Mouse (Mus musculus) heart, embryonic 10.5 days (tissue): ENCODE measurements around the gene Ift27. TPM values are rescaled to one million over a fixed set of nuclear protein-coding genes. Genes with fewer than 3 reads are reported as not detected.

Experiments
- DNase-seq: peaks from one replicate; pipeline ENCODE4 v3.0.0-alpha.2; 2017; ENCODE audit warnings: low spot score
- H3K27ac ChIP-seq: fragments of 300-500 bp; sonication (generic); 2 replicates; pipeline ENCODE4 v1.5.1; 2016; ENCODE audit warnings: mild to moderate bottlenecking
- H3K27me3 ChIP-seq: fragments of 300-500 bp; sonication (generic); 2 replicates; pipeline ENCODE4 v1.6.1; 2016; ENCODE audit warnings: mild to moderate bottlenecking; ENCODE audit not compliant: poor library complexity, insufficient read depth, severe bottlenecking
- H3K36me3 ChIP-seq: fragments of 300-500 bp; sonication (generic); 2 replicates; pipeline ENCODE4 v1.6.1; 2016; ENCODE audit warnings: mild to moderate bottlenecking, moderate library complexity
- H3K4me1 ChIP-seq: fragments of 300-500 bp; sonication (generic); 2 replicates; pipeline ENCODE4 v1.6.1; 2016; ENCODE audit warnings: mild to moderate bottlenecking
- H3K4me3 ChIP-seq: fragments of 300-500 bp; sonication (generic); 2 replicates; pipeline ENCODE4 v1.5.1; 2016; ENCODE audit warnings: mild to moderate bottlenecking, moderate library complexity
- H3K9me3 ChIP-seq: fragments of 300-500 bp; sonication (generic); 2 replicates; pipeline ENCODE4 v1.6.1; 2016; ENCODE audit warnings: mild to moderate bottlenecking, moderate library complexity
- WGBS: fragments of 180-500 bp; shearing (Covaris S2); methylation state at CpG from one replicate; pipeline ENCODE4 v1.1.7; 2016; 5-methylcytosine and 5-hydroxymethylcytosine counted together
- polyA plus RNA-seq: library from polyadenylated mRNA; unstranded; fragments of >200 nt; fragmentation: Nextera tagmentation; extraction: Ambion mirVana; gene quantifications from 2 replicates; pipeline ENCODE4 v1.2.1, GENCODE M21; 2016

Gene Ift27
- polyA plus RNA-seq: 49.0 and 60.4 TPM in 2 replicates

DNA sequence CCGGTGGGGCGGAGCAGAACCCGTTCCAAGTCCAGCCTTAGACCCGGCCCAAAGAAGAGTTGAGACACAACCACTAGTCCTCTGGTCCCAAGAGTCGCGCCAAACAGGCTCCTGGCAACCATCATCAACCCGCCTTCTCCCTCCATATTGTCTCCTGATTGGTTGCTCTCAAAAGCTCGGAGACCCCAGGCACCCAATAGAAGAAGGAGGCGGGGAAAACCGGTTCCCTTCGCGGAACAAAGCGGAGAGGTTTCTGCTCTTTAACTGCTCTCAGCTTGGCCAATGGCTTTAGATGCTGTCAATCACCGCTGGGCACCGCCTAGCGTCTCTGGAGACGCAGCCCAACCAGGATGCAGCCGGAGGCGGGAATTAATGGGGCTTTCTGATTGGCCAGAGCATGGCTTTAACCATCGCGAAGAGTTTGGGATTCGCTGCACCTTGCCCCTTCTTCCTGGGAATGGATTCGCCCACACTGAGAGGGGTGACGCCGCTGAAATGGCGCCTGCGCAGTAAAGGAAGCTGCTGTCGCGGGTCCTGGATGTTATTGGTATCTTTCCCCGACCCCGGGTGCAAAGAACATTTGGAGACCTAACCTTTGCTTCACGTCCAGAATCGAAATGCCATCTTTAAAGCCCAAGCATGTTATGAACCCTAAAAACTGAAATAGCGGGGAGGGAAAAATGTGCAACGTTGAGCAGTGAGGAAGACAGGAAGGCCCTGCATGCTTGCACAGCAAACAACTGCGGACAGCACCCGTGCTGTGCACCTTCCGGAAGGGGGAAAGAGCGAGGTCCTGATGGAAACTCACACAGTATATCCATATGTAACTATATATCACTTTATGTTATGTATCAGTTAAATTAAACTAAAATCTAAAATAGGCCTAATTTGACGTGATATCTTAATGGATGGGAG, at the start of gene Ift27:
Gene Ift27, minus strand, starts transcription at position 136 of the 915 bp plus-strand sequence.
- 1% methylated on average over 40 of the region's 40 CpGs for WGBS
- Histone ChIP-seq H3K4me1 (peaks cover 34% of the 10 kb centered on the region), H3K9me3 (no peaks in the 10 kb centered on the region), H3K27ac (peak within 1 kb of the TSS; percentile 84), H3K4me3 (peak within 1 kb of the TSS; percentile 80), H3K27me3 (0 out of 2 replicates have a peak, but pooled peaks cover 5% of the 10 kb centered on the region), H3K36me3 (no peaks in the 10 kb centered on the region)
- DNase-seq: peak; percentile 100

GRCm38 (mm10) chr15:78215269-78215668, 41.4 kb upstream of the Ift27 start:
- Histone ChIP-seq H3K4me1 (no peaks in the 10 kb centered on the region), H3K4me3 (no peak overlapping the region), H3K36me3 (no peaks in the 10 kb centered on the region), H3K27me3 (0 out of 2 replicates have a peak, but pooled peaks cover 3% of the 10 kb centered on the region), H3K27ac (no peak overlapping the region), H3K9me3 (no peaks in the 10 kb centered on the region)
- 74% methylated on average over 9 of the region's 9 CpGs for whole genome bisulfite sequencing
- DNase-seq: no peak

DNA sequence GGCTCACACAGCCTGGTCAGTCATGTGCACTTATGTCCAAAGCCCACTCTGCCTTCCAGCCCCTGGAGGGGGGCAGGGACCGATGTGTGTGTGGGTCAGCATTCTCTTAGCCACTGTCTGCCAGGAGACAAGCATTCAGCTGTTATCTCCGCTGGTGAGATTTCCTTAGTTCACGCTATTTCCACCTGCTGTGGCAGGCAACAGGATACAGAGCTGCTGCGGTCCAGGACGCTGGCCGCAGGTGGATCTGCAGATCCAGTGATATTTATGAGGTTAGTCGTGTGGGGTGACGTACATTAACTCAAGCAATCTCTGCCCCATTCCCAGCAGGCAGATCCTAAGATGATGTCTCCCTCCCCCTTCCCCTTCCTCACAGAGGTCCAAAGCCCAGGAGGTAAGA, 37.5 kb upstream of the Ift27 start:
- H3K9me3 ChIP-seq: no peaks in the 10 kb centered on the region
- 71% methylated on average over 8 of the region's 8 CpGs for WGBS
- no peak for DNase-seq
- H3K4me3 ChIP-seq: no peak overlapping the region
- H3K27ac ChIP-seq: no peak overlapping the region
- H3K4me1 ChIP-seq: no peaks in the 10 kb centered on the region
- no peaks in the 10 kb centered on the region for H3K36me3 ChIP-seq
- H3K27me3 ChIP-seq: peaks cover 15% of the 10 kb centered on the region; the same call in 1 of the 2 replicates

GRCm38 (mm10) chr15:78210203-78210602, 36.3 kb upstream of the Ift27 start:
- peaks cover 26% of the 10 kb centered on the region for H3K27me3 ChIP-seq
- no peaks in the 10 kb centered on the region for H3K9me3 ChIP-seq
- WGBS: 68% methylated on average over 4 of the region's 4 CpGs
- H3K36me3 ChIP-seq: no peaks in the 10 kb centered on the region
- no peaks in the 10 kb centered on the region for H3K4me1 ChIP-seq
- H3K27ac ChIP-seq: no peak overlapping the region
- DNase-seq: no peak
- H3K4me3 ChIP-seq: no peak overlapping the region

DNA sequence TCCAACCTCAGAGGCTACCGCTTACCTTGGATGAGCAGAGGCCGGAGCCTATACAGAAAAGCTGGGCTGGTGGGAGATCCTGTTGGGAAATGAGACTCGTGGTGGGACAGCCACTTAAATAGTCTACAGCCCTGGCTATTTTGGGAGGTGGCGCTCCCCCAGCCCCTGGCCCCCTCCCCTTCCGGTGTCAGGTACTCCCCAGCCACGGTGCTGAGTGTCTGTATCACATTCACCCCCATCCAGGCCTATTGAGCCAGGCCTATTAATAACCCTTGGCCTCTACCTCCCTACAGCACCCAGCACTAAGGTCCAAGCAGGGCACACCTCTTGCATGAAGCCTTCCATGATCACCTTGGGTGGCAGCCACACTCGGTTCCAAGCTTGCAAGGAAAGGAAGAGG, 32.4 kb upstream of the Ift27 start, which contains the start of gene Pvalb:
Gene Pvalb, minus strand, starts transcription at position 89 of the 400 bp plus-strand sequence.
- DNase-seq: no peak
- Histone ChIP-seq H3K36me3 (no peaks in the 10 kb centered on the region), H3K27me3 (peaks cover 65% of the 10 kb centered on the region), H3K27ac (no peak within 1 kb of the TSS), H3K4me3 (no peak within 1 kb of the TSS), H3K4me1 (peaks cover 14% of the 10 kb centered on the region), H3K9me3 (no peaks in the 10 kb centered on the region)
- 75% methylated on average over 7 of the region's 7 CpGs for WGBS

- Histone ChIP-seq H3K36me3 (no peaks in the 10 kb centered on the region), H3K9me3 (no peaks in the 10 kb centered on the region), H3K4me1 (peaks cover 14% of the 10 kb centered on the region), H3K27ac (no peak overlapping the region), H3K4me3 (no peak overlapping the region), H3K27me3 (peaks cover 69% of the 10 kb centered on the region)
- no peak for DNase-seq
- WGBS: 31% methylated on average over 3 of the region's 3 CpGs
These were observed 31.3 kb upstream of the Ift27 start for GRCm38 (mm10) chr15:78205192-78205591.

DNA sequence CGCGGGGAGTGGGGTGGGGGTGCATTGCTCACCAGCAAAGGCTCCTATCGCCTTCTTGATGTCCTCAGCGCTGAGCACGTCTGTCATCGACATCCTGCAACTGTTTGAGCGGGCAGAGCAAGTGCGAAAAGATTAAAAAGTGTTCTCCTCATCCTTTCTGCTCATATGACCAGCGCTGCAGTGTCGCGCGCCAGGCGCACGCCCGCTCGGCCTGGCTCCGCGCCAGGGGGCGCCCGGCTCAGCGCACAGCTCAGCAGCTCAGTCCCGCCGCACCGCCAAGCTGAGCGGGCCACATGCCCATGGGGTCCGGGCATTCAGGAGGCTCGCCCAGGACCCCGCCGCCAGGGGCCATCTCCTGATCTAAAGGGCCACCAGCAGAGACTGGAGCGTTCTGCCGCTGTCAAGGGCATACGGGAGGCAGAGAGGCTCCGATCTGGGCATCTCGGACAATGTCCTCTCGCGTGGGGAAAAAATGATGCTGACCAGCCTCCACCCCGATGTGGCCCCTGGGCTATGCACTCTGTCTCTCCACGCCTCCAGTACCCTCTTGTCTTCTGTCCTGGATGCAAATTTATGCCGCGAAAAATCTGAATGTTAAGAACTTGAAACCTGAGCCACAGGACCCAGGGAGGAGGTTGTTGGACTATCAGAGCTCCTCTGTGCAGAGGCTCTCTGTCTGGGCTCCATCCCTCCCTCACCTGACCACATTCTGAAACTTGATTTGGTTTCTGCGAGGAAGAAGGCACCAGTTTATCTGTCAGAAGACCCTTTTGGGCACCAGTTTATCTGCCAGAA, 30.3 kb upstream of the Ift27 start:
- no peaks in the 10 kb centered on the region for H3K36me3 ChIP-seq
- H3K4me3 ChIP-seq: peak overlapping the region; percentile 49
- 1% methylated on average over 41 of the region's 41 CpGs for WGBS
- peaks cover 76% of the 10 kb centered on the region for H3K27me3 ChIP-seq
- no peak overlapping the region for H3K27ac ChIP-seq
- H3K9me3 ChIP-seq: no peaks in the 10 kb centered on the region
- H3K4me1 ChIP-seq: peaks cover 14% of the 10 kb centered on the region
- DNase-seq: no peak

GRCm38 (mm10) chr15:78195096-78195880, 21.4 kb upstream of the Ift27 start:
- 0 out of 2 replicates have a peak overlapping the region, but pooled peaks have one; percentile 10 for H3K27ac ChIP-seq
- H3K36me3 ChIP-seq: no peaks in the 10 kb centered on the region
- peaks cover 18% of the 10 kb centered on the region for H3K4me1 ChIP-seq
- H3K9me3 ChIP-seq: no peaks in the 10 kb centered on the region
- H3K27me3 ChIP-seq: peaks cover 61% of the 10 kb centered on the region
- WGBS: 41% methylated on average over 28 of the region's 28 CpGs
- DNase-seq: no peak
- H3K4me3 ChIP-seq: no peak overlapping the region

DNA sequence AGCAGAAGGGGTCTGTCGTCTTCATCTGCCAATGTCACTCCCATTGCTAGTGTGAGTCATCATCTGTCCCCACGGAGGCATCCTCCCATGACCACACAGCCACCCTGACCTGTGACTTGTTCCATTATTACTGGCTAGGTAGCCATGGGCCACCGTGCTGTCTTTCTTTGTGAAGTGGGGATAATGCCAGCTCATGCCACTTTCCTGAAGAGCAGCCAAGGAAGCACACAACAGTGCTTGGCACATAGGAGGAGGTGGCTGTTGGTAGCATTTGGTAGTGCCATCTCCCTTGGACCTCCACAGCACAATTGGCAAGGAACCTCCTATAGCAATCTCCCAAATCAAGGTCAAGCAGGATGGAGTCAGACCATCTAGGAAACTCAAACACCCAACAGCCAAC, 20.4 kb upstream of the Ift27 start:
- Histone ChIP-seq H3K9me3 (no peaks in the 10 kb centered on the region), H3K4me3 (no peak overlapping the region), H3K36me3 (no peaks in the 10 kb centered on the region), H3K27me3 (peaks cover 58% of the 10 kb centered on the region), H3K4me1 (peaks cover 18% of the 10 kb centered on the region), H3K27ac (no peak overlapping the region)
- no peak for DNase-seq
- WGBS: 51% methylated on average over 3 of the region's 3 CpGs

- Histone ChIP-seq H3K27me3 (peaks cover 36% of the 10 kb centered on the region; the same call in 1 of the 2 replicates), H3K4me1 (no peaks in the 10 kb centered on the region), H3K27ac (no peak overlapping the region), H3K36me3 (no peaks in the 10 kb centered on the region), H3K4me3 (no peak overlapping the region), H3K9me3 (no peaks in the 10 kb centered on the region)
- WGBS: 81% methylated on average over 7 of the region's 7 CpGs
- no peak for DNase-seq
These were observed 15.7 kb upstream of the Ift27 start for GRCm38 (mm10) chr15:78189636-78190035.

DNA sequence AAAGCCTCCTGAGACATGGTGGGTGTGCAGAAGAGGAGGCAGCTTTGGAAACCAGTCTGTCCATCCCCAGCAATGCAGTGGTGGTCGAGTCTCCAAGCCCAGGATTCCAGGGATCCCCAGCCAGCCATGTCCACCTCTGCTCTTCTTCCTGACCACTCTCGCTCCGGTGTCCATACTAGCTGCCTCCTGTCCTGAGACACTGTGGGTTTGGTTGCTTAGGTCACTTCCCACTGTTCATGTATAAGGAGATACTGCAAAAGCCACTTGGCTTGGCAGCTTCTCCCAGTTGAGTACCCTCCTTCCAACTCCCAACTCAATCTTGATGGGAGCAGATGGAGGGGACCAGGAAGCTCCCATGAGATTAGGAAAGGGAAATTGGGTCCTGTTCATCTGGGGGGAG, 14.6 kb upstream of the Ift27 start:
- WGBS: 73% methylated on average over 3 of the region's 3 CpGs
- Histone ChIP-seq H3K27ac (no peak overlapping the region), H3K36me3 (no peaks in the 10 kb centered on the region), H3K9me3 (no peaks in the 10 kb centered on the region), H3K4me3 (no peak overlapping the region), H3K27me3 (peaks cover 40% of the 10 kb centered on the region), H3K4me1 (no peaks in the 10 kb centered on the region)
- no peak for DNase-seq

DNA sequence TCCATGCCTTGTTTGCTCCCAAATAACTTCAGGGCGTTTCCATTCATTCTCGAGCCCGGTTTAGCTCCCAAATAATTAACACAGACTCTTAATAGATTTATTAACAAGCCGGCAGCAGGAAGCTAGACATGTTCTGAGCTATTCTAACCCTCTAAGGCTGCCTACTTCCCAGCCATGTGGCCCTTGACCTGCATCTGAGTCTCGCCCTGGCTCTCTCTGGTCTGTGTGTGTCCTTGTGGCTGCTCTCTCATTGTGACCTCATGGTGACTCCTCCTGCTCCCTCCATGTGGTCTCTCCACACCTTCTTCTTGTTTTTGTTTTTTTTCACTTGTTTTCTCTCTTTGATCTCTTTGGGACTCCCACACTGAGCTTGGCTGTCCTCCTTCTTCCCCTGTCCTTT, 13.0 kb upstream of the Ift27 start:
- WGBS: 68% methylated on average over 5 of the region's 5 CpGs
- no peak overlapping the region for H3K27ac ChIP-seq

More for the DNA sequence above, 13.0 kb upstream of the Ift27 start:
- H3K36me3 ChIP-seq: no peaks in the 10 kb centered on the region
- H3K4me3 ChIP-seq: no peak overlapping the region
- DNase-seq: no peak
- no peaks in the 10 kb centered on the region for H3K9me3 ChIP-seq
- H3K4me1 ChIP-seq: peaks cover 2% of the 10 kb centered on the region
- H3K27me3 ChIP-seq: peaks cover 49% of the 10 kb centered on the region
